ENCODE assay signal across 8 mouse cellular contexts in the genomic region with DNA sequence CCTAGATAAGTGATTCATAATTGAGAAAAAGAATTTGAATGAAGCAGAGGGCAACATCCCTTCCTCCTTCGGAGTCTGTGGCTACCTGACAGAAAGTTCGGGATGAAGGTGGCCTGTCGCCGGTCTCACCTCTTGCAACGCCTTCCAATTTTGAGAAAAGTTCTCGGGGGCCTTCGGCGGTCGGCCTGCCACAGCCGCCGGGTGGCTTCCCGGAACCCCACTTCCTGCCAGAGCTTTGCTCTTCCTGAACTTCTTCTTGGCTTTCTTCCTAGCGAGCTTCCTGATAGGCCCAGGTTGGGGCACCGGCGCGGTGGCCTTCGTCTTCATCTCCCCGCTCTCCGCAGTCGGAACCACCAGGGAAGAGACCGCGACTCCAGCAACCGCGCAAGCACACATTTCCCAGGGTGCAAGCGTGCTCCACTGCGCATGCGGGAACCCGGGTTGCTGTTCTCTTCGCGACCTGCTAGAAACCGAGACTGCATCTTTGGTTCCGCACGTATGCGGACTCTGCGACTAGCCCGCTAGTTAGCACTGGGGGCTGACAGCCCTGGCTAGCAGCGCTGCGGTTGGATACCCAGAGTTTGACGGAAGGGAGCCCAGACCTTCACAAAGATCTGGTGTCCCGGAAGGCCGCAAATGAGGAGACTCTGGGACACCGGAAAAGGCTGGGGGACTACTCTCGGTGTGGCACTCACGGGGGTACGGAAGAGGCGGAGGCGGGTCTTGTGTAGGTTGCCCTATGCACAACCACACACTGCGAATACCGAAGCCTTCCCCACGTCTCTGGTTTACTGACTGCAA. TPM values are rescaled to one million over a fixed set of nuclear protein-coding genes. Genes with fewer than 3 reads are reported as not detected.
DNase-seq lines count a peak whose midpoint lies in the region; ATAC-seq and TF ChIP-seq lines count a peak whose summit lies in the region.

A gene (minus strand): TSS at position 464 of the 801 bp plus-strand sequence.

- peaks cover 9% of the 10 kb centered on the region; the same call in 1 of the 2 replicates for H3K4me1 ChIP-seq in cortical plate, adult 2 months (ENCODE audit: control insufficient read depth, insufficient read depth, low read length)

- no peak for TF ChIP-seq CTCF in cortical plate, adult 2 months (IDR thresholded peaks at IDR 0.05; ENCODE audit: extremely low read depth, insufficient read depth, low read length)

- DNase-seq in gastrocnemius, postnatal 10 days: peak; percentile 96
- DNase-seq in induced T-regulatory cell, adult 2 months (ENCODE audit: low read depth): peak; percentile 99
- peak; percentile 91 to 95 for DNase-seq in left cerebral cortex, adult 9 months (ENCODE audit: low spot score in 2 of 2)
- DNase-seq in right cerebral cortex, postnatal 14 days: peak; percentile 96
- peak; percentile 87 to 91 for DNase-seq in urinary bladder, postnatal 36 days (ENCODE audit: low spot score in 2 of 2)

- H3K4me3 ChIP-seq in cortical plate, adult 2 months (ENCODE audit: insufficient read depth, low read length): peak within 1 kb of the TSS; percentile 41

- H3K27ac ChIP-seq in cortical plate, adult 2 months (ENCODE audit: insufficient read depth, low read length): peak within 1 kb of the TSS; percentile 23

- ATAC-seq in activated CD4-positive, CD25-positive, alpha-beta regulatory T cell, adult 4 months: peak; percentile 89
- ATAC-seq in megakaryocyte progenitor cell, adult 5-6 weeks (replicated peaks; ENCODE audit: poor library complexity): peak; percentile 95

- TF ChIP-seq POLR2A in cortical plate, adult 2 months (IDR thresholded peaks at IDR 0.05; ENCODE audit: extremely low read depth, insufficient read depth, low read length): peak; percentile 84

RNA-seq across cellular contexts. Expression of the gene that starts here (rescaled TPM):
- 10 to 100 TPM; 45.0 to 50.3 TPM for polyA plus RNA-seq in activated CD4-positive, CD25-positive, alpha-beta regulatory T cell, adult 4 months (2017; shearing (Covaris generic))
- polyA plus RNA-seq in cortical plate, adult 2 months (2012; rRNA removed): 82.2 and 85.9 TPM in 2 replicates
- total RNA-seq in gastrocnemius, postnatal 10 days (2021): 10 to 100 TPM; 14.4 to 22.5 TPM
- total RNA-seq in megakaryocyte progenitor cell, adult 5-6 weeks (2015): 24.9 and 25.2 TPM in 2 replicates
- total RNA-seq in megakaryocyte progenitor cell, adult 5-6 weeks (2017): 88.4 and 127 TPM in 2 replicates

Comparison
In these comparisons a context has a peak if more than half of its experiments do, and no peak if none do; other contexts are left out.
1. Peak in every context shown above with its lines: DNase-seq, ATAC-seq, H3K4me3 ChIP-seq and H3K27ac ChIP-seq.